Mouse (Mus musculus) E14TG2a.4 (cell line): ENCODE measurements at regions not wholly inside any gene's neighbourhood (a gene's known extent, or its start where the extent isn't known, plus 50 kb on each side); places are given as distances from the start of the nearest gene placed in this dataset.

Source experiments
- CTCF ChIP-seq: conservative IDR thresholded peaks from 2 replicates; pipeline ENCODE4 v1.5.1; 2014; ENCODE audit warnings: low read length
- NANOG ChIP-seq: IDR thresholded peaks from 2 replicates; pipeline ENCODE4 v1.6.1; 2014; ENCODE audit warnings: borderline replicate concordance, low read length, mixed read lengths
- POU5F1 ChIP-seq: IDR thresholded peaks from 2 replicates; pipeline ENCODE4 v1.6.1; 2014; ENCODE audit warnings: low read length, borderline replicate concordance

DNA sequence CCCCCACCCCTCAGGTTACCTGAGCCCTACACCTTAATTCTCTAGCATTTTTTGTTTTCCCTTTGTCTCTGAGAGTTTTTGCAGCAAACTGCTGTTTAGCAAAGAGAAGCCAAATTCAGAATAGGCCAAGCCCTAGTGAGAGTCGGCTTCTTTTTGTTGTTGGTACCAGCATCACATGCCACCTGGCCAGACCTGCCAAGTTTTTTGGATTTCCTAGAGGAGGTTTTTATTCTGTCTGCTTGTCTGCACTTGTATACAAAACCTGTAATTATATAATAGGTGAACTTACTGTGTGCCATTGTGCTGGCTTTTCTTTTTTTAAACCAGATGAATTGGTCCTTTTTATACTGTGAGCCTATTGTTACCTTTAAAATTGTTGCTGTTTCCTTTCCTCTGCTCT lies 213.1 kb upstream of the Gm765 start:
- TF ChIP-seq CTCF (no peak), NANOG (no peak), POU5F1 (no peak)
